Mouse (Mus musculus): Measurements from ENCODE around the gene Svopl. TPM values are rescaled to one million over a fixed set of nuclear protein-coding genes. Genes with fewer than 3 reads are reported as not detected.

Svopl gene
- polyA plus RNA-seq, 1 experiment from 2014 or later, result 1.5 TPM

DNA sequence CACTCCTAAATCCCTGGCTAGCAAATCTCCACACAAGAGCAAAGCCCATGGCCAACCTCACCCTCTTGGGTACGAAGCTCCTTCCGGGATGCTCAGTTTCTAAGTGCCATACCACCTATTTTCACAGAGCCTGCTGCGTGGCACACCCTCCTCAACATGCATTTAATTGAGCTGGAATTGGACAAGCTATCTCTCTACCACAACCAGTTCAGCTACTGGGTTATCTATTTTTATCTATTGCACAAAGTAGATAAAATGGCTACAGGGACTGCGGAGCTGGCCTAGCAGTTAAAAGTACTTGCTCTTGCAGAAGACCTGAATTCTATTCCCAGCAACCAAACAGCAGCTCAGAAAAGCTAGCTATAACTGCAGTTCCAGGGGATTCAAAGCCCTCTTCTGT lies 24.5 kb upstream of the Svopl start:
- WGBS, result 89% methylated on average over 4 of the region's 4 CpGs
- no peak for ATAC-seq
- no peak overlapping the region for H3K4me3 ChIP-seq (ENCODE audit: low read length)

DNA sequence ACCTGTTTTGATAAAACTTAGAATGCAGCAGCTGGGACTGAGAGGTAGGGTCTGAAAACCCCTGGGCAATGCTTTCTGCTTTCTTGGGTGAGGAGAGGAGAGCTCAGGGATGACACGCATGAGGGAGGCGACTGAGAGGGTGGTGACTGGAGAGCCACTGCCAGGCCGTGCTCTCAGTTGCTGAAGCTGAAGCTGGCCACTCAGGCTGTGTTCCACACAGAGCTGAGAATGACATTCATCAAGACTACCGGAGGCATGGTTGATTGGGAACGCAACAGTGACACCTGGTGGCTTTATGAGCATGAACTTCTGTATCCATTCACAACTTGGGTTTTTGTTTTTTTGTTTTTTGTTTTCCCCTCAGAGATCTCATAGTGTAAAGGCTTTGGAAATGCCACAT lies 19.4 kb upstream of the Svopl start:
- H3K9ac ChIP-seq (ENCODE audit: low read depth, low read length), result no peak overlapping the region
- no peaks in the 10 kb centered on the region for H3K36me3 ChIP-seq (ENCODE audit: control insufficient read depth, insufficient read depth, low read length)
- no peak overlapping the region for H3K4me3 ChIP-seq (ENCODE audit: low read length)
- H3K27ac ChIP-seq (ENCODE audit: low read depth, low read length), result no peak overlapping the region
- peaks cover 2% of the 10 kb centered on the region for H3K4me1 ChIP-seq (ENCODE audit: control insufficient read depth, insufficient read depth, low read depth, low read length)
- H3K9me3 ChIP-seq (ENCODE audit: control insufficient read depth, low read length), result no peaks in the 10 kb centered on the region
- H3K27me3 ChIP-seq (replicated peaks; ENCODE audit: control insufficient read depth, insufficient read depth, low read length), result no peaks in the 10 kb centered on the region
- WGBS, result 2% methylated on average over 5 of the region's 5 CpGs
- H3K4me2 ChIP-seq (ENCODE audit: low read length), result no peak overlapping the region
- peak; percentile 90 for ATAC-seq

More for the DNA sequence above, 24.5 kb upstream of the Svopl start:
- Histone ChIP-seq H3K9me3 (ENCODE audit: control insufficient read depth, low read length) (peaks cover 2% of the 10 kb centered on the region; the same call in 1 of the 2 replicates), H3K27ac (ENCODE audit: low read depth, low read length) (no peak overlapping the region), H3K27me3 (replicated peaks; ENCODE audit: control insufficient read depth, insufficient read depth, low read length) (no peaks in the 10 kb centered on the region), H3K9ac (ENCODE audit: low read depth, low read length) (no peak overlapping the region), H3K4me1 (ENCODE audit: control insufficient read depth, insufficient read depth, low read depth, low read length) (no peaks in the 10 kb centered on the region), H3K4me2 (ENCODE audit: low read length) (no peak overlapping the region), H3K36me3 (ENCODE audit: control insufficient read depth, insufficient read depth, low read length) (no peaks in the 10 kb centered on the region)

DNA sequence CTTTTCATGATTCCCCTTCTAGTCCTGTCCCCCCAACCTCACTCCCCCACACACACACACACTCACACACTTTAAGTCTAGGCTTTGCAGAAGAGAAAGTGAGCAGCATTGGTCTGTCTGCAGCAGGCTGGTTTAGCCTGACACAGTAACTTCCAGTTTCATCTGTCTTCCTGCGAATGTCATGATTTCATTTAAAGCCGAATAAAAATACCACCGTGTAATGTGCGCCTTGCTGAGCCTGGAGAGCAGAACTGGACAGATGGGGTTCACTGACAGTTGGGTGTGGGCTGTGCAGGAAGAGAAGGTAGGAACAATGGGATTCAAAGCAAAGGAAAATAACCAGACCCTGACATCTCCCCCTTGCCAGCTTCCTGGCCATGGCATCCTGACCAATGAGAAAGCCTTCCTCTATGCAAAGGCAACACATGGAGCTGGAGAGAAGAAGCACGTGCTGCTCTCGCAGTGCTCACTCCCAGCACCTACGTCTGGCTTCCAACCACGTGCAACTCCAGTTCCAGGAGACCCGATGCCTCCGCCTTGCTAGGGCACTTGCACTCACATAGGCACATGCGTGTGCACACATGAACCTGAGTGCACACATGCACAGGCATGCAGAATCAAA lies 18.8 kb upstream of the Svopl start:
- peak; percentile 74 for ATAC-seq
- no peaks in the 10 kb centered on the region for H3K9me3 ChIP-seq (ENCODE audit: control insufficient read depth, low read length)
- H3K4me3 ChIP-seq (ENCODE audit: low read length), result no peak overlapping the region
- no peaks in the 10 kb centered on the region for H3K27me3 ChIP-seq (replicated peaks; ENCODE audit: control insufficient read depth, insufficient read depth, low read length)
- no peak overlapping the region for H3K4me2 ChIP-seq (ENCODE audit: low read length)
- no peak overlapping the region; the same call in 1 of the 2 replicates for H3K27ac ChIP-seq (ENCODE audit: low read depth, low read length)
- H3K36me3 ChIP-seq (ENCODE audit: control insufficient read depth, insufficient read depth, low read length), result no peaks in the 10 kb centered on the region
- WGBS, result 67% methylated on average over 11 of the region's 11 CpGs
- H3K9ac ChIP-seq (ENCODE audit: low read depth, low read length), result no peak overlapping the region
- peaks cover 2% of the 10 kb centered on the region for H3K4me1 ChIP-seq (ENCODE audit: control insufficient read depth, insufficient read depth, low read depth, low read length)

DNA sequence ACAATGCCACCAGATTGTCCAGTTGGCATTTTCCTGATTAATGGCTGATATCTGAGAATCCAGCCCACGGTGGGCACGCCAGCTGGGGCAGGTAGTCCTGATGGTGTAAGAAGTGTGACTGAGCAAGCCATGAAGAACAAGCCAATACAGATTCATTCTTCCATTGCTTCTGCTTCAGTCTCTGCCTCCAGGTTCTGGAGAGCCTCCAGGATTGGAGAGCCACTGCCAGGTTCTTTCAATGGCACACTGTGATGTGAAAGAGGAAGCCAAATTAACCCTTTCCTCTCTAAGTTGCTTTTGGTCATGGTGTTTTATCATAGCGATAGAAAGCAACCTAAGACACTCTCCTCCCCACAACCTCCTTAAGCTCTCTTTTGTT lies 18.3 kb upstream of the Svopl start:
- H3K27ac ChIP-seq (ENCODE audit: low read depth, low read length), result no peak overlapping the region; the same call in 1 of the 2 replicates
- H3K9me3 ChIP-seq (ENCODE audit: control insufficient read depth, low read length), result no peaks in the 10 kb centered on the region
- H3K4me2 ChIP-seq (ENCODE audit: low read length), result no peak overlapping the region
- H3K36me3 ChIP-seq (ENCODE audit: control insufficient read depth, insufficient read depth, low read length), result no peaks in the 10 kb centered on the region
- H3K27me3 ChIP-seq (replicated peaks; ENCODE audit: control insufficient read depth, insufficient read depth, low read length), result no peaks in the 10 kb centered on the region
- H3K4me3 ChIP-seq (ENCODE audit: low read length), result no peak overlapping the region
- 55% methylated on average over 3 of the region's 3 CpGs for WGBS
- ATAC-seq, result peak; percentile 83
- H3K9ac ChIP-seq (ENCODE audit: low read depth, low read length), result no peak overlapping the region
- H3K4me1 ChIP-seq (ENCODE audit: control insufficient read depth, insufficient read depth, low read depth, low read length), result peaks cover 2% of the 10 kb centered on the region

DNA sequence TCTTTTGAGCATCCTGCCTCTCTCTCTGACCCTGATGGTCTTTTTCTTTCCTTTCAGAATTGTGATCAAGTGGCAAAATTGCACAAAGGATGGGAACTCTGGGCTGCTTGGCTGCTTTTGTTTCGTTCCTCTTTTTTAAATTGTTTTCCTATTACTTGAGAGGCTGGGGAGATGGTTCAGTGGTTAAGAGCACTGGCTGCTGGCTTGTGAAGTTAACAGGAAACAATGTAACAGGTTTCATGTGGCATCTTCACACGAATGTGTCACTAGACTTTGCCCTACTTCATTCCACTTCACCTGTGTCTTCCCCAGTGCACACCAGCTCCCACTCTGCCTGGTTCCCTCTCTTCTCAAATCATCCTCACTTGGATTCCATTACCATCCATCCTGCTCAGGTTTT lies 17.8 kb upstream of the Svopl start:
- H3K4me2 ChIP-seq (ENCODE audit: low read length), result no peak overlapping the region
- H3K27ac ChIP-seq (ENCODE audit: low read depth, low read length), result no peak overlapping the region
- H3K36me3 ChIP-seq (ENCODE audit: control insufficient read depth, insufficient read depth, low read length), result no peaks in the 10 kb centered on the region
- no peak overlapping the region for H3K4me3 ChIP-seq (ENCODE audit: low read length)
- WGBS, result 74% methylated on average over 2 of the region's 2 CpGs
- H3K9me3 ChIP-seq (ENCODE audit: control insufficient read depth, low read length), result no peaks in the 10 kb centered on the region
- peaks cover 2% of the 10 kb centered on the region for H3K4me1 ChIP-seq (ENCODE audit: control insufficient read depth, insufficient read depth, low read depth, low read length)
- H3K27me3 ChIP-seq (replicated peaks; ENCODE audit: control insufficient read depth, insufficient read depth, low read length), result no peaks in the 10 kb centered on the region
- H3K9ac ChIP-seq (ENCODE audit: low read depth, low read length), result no peak overlapping the region
- ATAC-seq, result no peak

DNA sequence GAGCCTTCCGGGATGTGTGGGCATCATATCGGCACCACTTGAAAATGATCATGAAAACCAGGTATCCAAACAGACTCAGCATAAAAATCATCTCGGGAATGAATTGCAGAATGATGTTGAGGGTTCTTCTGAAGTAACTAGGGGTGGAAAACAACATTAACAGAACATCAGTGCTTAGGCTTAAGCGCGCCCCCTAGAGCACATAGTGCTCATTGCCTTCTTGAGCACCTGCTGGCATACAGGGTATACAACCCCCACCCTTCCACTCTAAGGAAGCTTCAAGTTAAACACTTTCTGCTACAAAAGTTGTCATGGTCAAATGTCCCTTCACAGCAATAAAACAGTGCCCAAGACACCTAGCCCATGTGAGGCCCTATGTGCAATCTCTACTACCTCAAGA lies 12.0 kb upstream of the Svopl start:
- ATAC-seq, result no peak
- no peak overlapping the region for H3K27ac ChIP-seq (ENCODE audit: low read depth, low read length)
- H3K27me3 ChIP-seq (replicated peaks; ENCODE audit: control insufficient read depth, insufficient read depth, low read length), result no peaks in the 10 kb centered on the region
- no peaks in the 10 kb centered on the region for H3K9me3 ChIP-seq (ENCODE audit: control insufficient read depth, low read length)
- no peak overlapping the region for H3K9ac ChIP-seq (ENCODE audit: low read depth, low read length)
- H3K36me3 ChIP-seq (ENCODE audit: control insufficient read depth, insufficient read depth, low read length), result no peaks in the 10 kb centered on the region
- WGBS, result 61% methylated on average over 5 of the region's 5 CpGs
- H3K4me1 ChIP-seq (ENCODE audit: control insufficient read depth, insufficient read depth, low read depth, low read length), result no peaks in the 10 kb centered on the region
- H3K4me2 ChIP-seq (ENCODE audit: low read length), result no peak overlapping the region
- H3K4me3 ChIP-seq (ENCODE audit: low read length), result no peak overlapping the region

DNA sequence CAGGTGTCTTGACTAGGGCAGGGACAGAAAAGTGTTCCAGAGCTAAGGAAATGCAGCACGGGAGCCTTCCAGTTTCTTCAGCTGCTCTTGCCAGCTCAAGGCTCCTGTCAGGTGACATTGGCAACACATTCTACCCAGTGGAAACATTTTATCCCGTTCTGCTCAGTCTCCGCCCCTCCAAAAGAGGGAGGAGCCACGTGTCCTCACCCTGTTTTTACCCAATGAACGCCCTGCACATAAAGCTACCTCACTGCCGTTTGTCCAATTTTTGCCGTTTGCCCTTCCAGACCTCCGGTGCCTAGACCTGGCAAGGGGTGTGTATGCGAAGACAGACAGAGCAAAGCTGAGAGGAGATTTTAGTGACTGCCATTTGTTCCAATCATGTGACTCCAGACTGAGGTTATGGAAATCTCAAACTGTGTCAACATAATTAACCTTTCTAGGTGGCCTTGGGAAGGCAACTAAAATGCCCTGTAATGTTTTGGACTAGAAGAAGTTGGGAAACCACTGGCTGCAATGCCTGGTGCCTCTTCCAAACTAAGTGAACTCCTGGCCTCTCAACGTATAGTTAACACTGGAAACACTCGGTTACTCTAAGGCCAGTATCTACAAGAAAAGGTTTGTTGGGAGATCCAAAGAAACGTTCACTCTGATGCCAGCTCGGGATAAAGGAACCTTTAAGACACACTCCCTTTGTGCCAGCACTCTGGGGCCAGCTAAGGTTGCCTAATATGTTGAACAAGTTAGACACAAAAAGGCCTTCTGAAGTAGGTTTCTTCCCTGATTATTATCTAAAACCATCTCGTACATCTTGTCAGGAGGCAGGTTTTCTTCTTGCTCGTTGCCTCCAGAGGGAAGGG lies 8.9 kb upstream of the Svopl start:
- 87% methylated on average over 15 of the region's 15 CpGs for WGBS
- H3K4me3 ChIP-seq (ENCODE audit: low read length), result no peak overlapping the region
- H3K36me3 ChIP-seq (ENCODE audit: control insufficient read depth, insufficient read depth, low read length), result no peaks in the 10 kb centered on the region
- no peak overlapping the region for H3K4me2 ChIP-seq (ENCODE audit: low read length)
- H3K27ac ChIP-seq (ENCODE audit: low read depth, low read length), result no peak overlapping the region
- ATAC-seq, result no peak
- H3K4me1 ChIP-seq (ENCODE audit: control insufficient read depth, insufficient read depth, low read depth, low read length), result no peaks in the 10 kb centered on the region
- H3K27me3 ChIP-seq (replicated peaks; ENCODE audit: control insufficient read depth, insufficient read depth, low read length), result no peaks in the 10 kb centered on the region
- no peak overlapping the region for H3K9ac ChIP-seq (ENCODE audit: low read depth, low read length)
- H3K9me3 ChIP-seq (ENCODE audit: control insufficient read depth, low read length), result no peaks in the 10 kb centered on the region

DNA sequence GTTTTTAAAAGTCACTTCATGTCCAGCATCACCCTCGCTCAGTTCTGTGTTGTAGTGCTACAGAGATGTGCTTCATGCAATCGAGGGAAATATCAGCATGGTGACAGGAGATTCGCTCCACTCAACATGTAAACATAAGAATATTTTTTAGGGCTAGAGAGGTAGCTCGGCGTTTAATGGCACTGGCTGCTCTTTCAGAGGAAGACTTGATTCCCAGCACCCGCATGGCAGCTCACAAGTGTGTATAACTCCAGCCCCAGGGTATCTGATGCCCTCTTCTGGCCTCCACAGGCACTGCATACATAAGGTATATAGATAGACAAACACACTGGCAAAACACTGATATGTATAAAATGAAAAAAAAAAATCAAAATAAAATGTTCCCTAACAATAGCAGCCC lies 2.8 kb upstream of the Svopl start:
- WGBS, result 98% methylated on average over 6 of the region's 6 CpGs
- H3K27ac ChIP-seq (ENCODE audit: low read depth, low read length), result no peak overlapping the region
- no peak for ATAC-seq
- H3K9me3 ChIP-seq (ENCODE audit: control insufficient read depth, low read length), result no peaks in the 10 kb centered on the region
- H3K4me3 ChIP-seq (ENCODE audit: low read length), result no peak overlapping the region
- H3K4me1 ChIP-seq (ENCODE audit: control insufficient read depth, insufficient read depth, low read depth, low read length), result no peaks in the 10 kb centered on the region
- H3K4me2 ChIP-seq (ENCODE audit: low read length), result no peak overlapping the region
- H3K9ac ChIP-seq (ENCODE audit: low read depth, low read length), result no peak overlapping the region
- H3K36me3 ChIP-seq (ENCODE audit: control insufficient read depth, insufficient read depth, low read length), result no peaks in the 10 kb centered on the region
- no peaks in the 10 kb centered on the region for H3K27me3 ChIP-seq (replicated peaks; ENCODE audit: control insufficient read depth, insufficient read depth, low read length)

DNA sequence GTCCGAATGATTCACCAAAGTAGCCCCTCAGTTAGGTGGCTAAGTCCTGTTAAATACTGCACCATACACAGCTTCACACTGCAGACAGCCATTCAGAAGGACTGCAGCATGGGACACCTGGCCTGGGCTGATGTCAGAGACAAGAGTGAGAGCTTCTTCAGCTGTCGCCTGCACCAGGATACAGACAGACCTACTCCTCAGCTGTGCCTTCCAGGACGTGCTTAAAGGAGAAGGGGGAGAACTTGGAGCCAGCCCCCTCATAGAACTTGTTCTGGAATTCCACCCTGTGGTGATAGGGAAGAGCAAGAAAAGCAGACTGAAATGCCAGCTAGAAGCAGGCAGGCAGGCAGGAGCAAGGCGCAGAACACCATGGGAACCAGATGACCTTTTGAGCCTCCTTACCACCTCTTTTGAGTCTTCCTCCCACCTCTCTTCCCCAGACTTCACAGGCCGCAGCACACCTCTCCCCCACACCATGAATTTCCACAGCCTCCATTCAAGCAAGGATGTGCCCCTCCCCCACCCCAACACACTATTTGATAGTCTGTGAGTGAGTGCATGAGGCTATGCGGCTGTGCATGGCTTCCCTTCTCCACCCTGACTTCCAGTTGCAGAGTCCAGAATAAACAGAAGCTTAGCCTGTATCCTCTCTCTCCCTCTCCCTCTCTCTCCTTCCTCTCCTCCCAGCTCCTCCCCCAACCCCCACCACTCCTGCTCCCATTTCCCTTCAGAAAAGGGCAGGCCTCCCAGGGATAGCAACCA lies 2.2 kb upstream of the Svopl start:
- H3K4me1 ChIP-seq (ENCODE audit: control insufficient read depth, insufficient read depth, low read depth, low read length), result no peaks in the 10 kb centered on the region
- H3K9me3 ChIP-seq (ENCODE audit: control insufficient read depth, low read length), result no peaks in the 10 kb centered on the region
- H3K36me3 ChIP-seq (ENCODE audit: control insufficient read depth, insufficient read depth, low read length), result no peaks in the 10 kb centered on the region
- no peak overlapping the region for H3K27ac ChIP-seq (ENCODE audit: low read depth, low read length)
- WGBS, result 56% methylated on average over 6 of the region's 6 CpGs
- no peak overlapping the region for H3K9ac ChIP-seq (ENCODE audit: low read depth, low read length)
- H3K4me2 ChIP-seq (ENCODE audit: low read length), result no peak overlapping the region
- H3K4me3 ChIP-seq (ENCODE audit: low read length), result no peak overlapping the region
- no peak for ATAC-seq
- H3K27me3 ChIP-seq (replicated peaks; ENCODE audit: control insufficient read depth, insufficient read depth, low read length), result no peaks in the 10 kb centered on the region

All from hindbrain, embryonic 16.5 days (tissue).